Mouse (Mus musculus): ENCODE data around the gene Ripor1.

DNA sequence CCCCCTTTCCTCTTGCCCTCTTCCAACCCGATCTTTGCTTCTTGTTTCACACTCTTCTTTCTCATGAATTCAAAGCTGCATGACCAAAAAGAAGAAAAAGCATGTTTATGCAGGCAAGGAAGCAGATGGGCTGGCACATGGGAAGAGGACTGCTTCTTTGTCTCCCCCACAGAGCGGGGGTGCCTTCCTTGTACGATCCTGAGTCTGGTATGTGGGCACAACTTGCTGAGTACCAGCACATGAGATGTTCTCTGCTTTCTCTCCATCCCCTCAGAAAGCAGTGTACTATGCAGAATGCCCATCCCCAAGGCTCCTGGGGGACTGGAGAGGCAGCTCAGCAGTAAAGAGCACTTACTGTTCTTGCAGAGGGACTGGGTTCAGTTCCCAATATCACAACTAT is 19.3 kb downstream of the Ripor1 start:
- no peak for TF ChIP-seq CTCF (IDR thresholded peaks at IDR 0.05; ENCODE audit: control insufficient read depth, insufficient read depth, insufficient read length)
- TF ChIP-seq CEBPB (IDR thresholded peaks at IDR 0.05; ENCODE audit: low read depth) = no peak
- no peak for TF ChIP-seq FOSL1 (IDR thresholded peaks at IDR 0.05; ENCODE audit: insufficient read depth, low read length, poor library complexity, severe bottlenecking)
- TF ChIP-seq MYOD1 (IDR thresholded peaks at IDR 0.05; ENCODE audit: control insufficient read depth, insufficient read length, low read depth) = no peak
- no peak for TF ChIP-seq MAX (IDR thresholded peaks at IDR 0.05)

All from C2C12 (cell line).